Mouse (Mus musculus) midbrain, embryonic 15.5 days (tissue): ENCODE measurements around the gene Ap5s1. TPM values are rescaled to one million over a fixed set of nuclear protein-coding genes. Genes with fewer than 3 reads are reported as not detected.

Experiments used
- ATAC-seq: fragments of 200-750 bp; cut with Nextera tagmentation; replicated peaks from 2 replicates; pipeline ENCODE4 v1.8.0; 2017; ENCODE audit warnings: moderate TSS enrichment
- H3K27ac ChIP-seq: fragments of 300-500 bp; sonication (generic); 2 replicates; pipeline ENCODE4 v1.5.1; 2015; ENCODE audit warnings: mild to moderate bottlenecking, inconsistent platforms
- H3K27me3 ChIP-seq: fragments of 300-500 bp; sonication (generic); replicated peaks from 2 replicates; pipeline ENCODE4 v1.6.1; 2015; ENCODE audit warnings: inconsistent platforms
- H3K36me3 ChIP-seq: fragments of 300-500 bp; sonication (generic); replicated peaks from 2 replicates; pipeline ENCODE4 v1.6.1; 2015; ENCODE audit warnings: inconsistent platforms
- H3K4me1 ChIP-seq: fragments of 300-500 bp; sonication (generic); 2 replicates; pipeline ENCODE4 v1.6.1; 2015; ENCODE audit warnings: inconsistent platforms
- H3K4me2 ChIP-seq: fragments of 300-500 bp; sonication (generic); 2 replicates; pipeline ENCODE4 v1.6.1; 2015; ENCODE audit warnings: inconsistent platforms, mild to moderate bottlenecking, moderate library complexity
- H3K4me3 ChIP-seq: fragments of 300-500 bp; sonication (generic); 2 replicates; pipeline ENCODE4 v1.5.1; 2015; ENCODE audit warnings: mild to moderate bottlenecking, inconsistent platforms
- H3K9ac ChIP-seq: fragments of 300-500 bp; sonication (generic); 2 replicates; pipeline ENCODE4 v1.6.1; 2015; ENCODE audit warnings: mild to moderate bottlenecking, inconsistent platforms
- H3K9me3 ChIP-seq: fragments of 300-500 bp; sonication (generic); 2 replicates; pipeline ENCODE4 v1.6.1; 2016; ENCODE audit warnings: inconsistent platforms
- WGBS: fragments of 180-500 bp; shearing (Covaris S2); methylation state at CpG from one replicate; pipeline ENCODE4 v1.1.7; 2015; ENCODE audit warnings: mixed read lengths; 5-methylcytosine and 5-hydroxymethylcytosine counted together
- polyA plus RNA-seq: library from polyadenylated mRNA; unstranded; fragments of >200 nt; fragmentation: Nextera tagmentation; extraction: Ambion mirVana; gene quantifications from 2 replicates; pipeline ENCODE4 v1.2.1, GENCODE M21; 2015

Gene Ap5s1
- polyA plus RNA-seq, 1 experiment from 2014 or later = 36.5 TPM

DNA sequence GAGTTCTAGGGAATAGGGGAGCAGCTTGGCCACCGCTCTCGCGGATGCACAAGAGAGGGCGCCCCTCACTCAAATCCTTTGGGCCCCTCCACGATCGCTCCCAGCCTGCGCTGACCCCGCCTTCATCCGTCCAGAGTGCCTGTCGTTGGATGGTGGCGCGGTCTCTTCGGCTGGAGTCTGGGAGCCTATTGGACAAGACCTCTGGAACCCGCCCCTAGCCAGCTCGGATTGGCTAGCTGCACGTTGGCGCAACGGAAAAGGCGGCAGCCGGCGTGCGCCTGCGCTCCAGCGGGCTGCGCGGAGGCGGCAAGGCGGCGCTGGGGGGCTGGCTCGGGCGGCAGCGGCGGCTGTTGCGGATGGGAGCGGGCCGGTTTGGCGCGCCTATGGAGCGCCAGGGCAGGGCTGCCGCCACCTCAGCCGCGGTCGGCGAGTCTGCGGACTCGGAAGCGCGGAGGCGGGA lies 55.4 kb downstream of the Ap5s1 start, which contains the start of gene Pank2:
Gene Pank2 (plus strand): TSS at position 283 of the 460 bp plus-strand sequence.
- 0% methylated on average over 49 of the region's 49 CpGs for WGBS
- no peaks in the 10 kb centered on the region for H3K9me3 ChIP-seq
- peak within 1 kb of the TSS; percentile 97 for H3K9ac ChIP-seq

More for the DNA sequence above, 55.4 kb downstream of the Ap5s1 start, which contains the start of gene Pank2:
- peak within 1 kb of the TSS; percentile 85 for H3K4me2 ChIP-seq
- peak within 1 kb of the TSS; percentile 95 for H3K4me3 ChIP-seq
- H3K4me1 ChIP-seq = peaks cover 37% of the 10 kb centered on the region
- ATAC-seq = peak; percentile 100
- no peaks in the 10 kb centered on the region for H3K27me3 ChIP-seq
- peak within 1 kb of the TSS; percentile 99 for H3K27ac ChIP-seq
- H3K36me3 ChIP-seq = no peaks in the 10 kb centered on the region

Other genes with a start within 250 kb of the Ap5s1 start
- gene Gfra4, start 164.0 kb upstream of the Ap5s1 start, polyA plus RNA-seq = 39.4 and 43.1 TPM in 2 replicates
- 1.3 and 2.1 TPM in 2 replicates for gene Adam33, start 143.3 kb upstream of the Ap5s1 start, polyA plus RNA-seq
- gene Siglec1, start 120.3 kb upstream of the Ap5s1 start, polyA plus RNA-seq = 0.27 and 0.59 TPM in 2 replicates
- 4.4 and 4.6 TPM in 2 replicates for gene Hspa12b, start 79.8 kb upstream of the Ap5s1 start, polyA plus RNA-seq
- gene Gm11037, start 73.6 kb upstream of the Ap5s1 start, polyA plus RNA-seq = not detected in 2 replicates
- gene 1700037H04Rik, start 47.0 kb upstream of the Ap5s1 start, polyA plus RNA-seq = 71.2 and 81.5 TPM in 2 replicates
- 16.0 and 16.4 TPM in 2 replicates for gene Cenpb, start 27.0 kb upstream of the Ap5s1 start, polyA plus RNA-seq
- 23.9 and 27.0 TPM in 2 replicates for gene Cdc25b, start 20.1 kb upstream of the Ap5s1 start, polyA plus RNA-seq
- 10.6 and 11.3 TPM in 2 replicates for gene Spef1, start 19.8 kb upstream of the Ap5s1 start, polyA plus RNA-seq
- gene Mavs, start 27.0 kb downstream of the Ap5s1 start, polyA plus RNA-seq = 5.7 and 7.6 TPM in 2 replicates
- gene Pank2, start 55.4 kb downstream of the Ap5s1 start, polyA plus RNA-seq = 24.6 and 24.7 TPM in 2 replicates
- 20.2 and 22.3 TPM in 2 replicates for gene Rnf24, start 145.8 kb downstream of the Ap5s1 start, polyA plus RNA-seq